Mouse (Mus musculus): ENCODE results near the gene Serpinb8. TPM values are rescaled to one million over a fixed set of nuclear protein-coding genes. Genes with fewer than 3 reads are reported as not detected.

Serpinb8 gene
- polyA plus RNA-seq, 1 experiment from 2014 or later: 1.3 TPM

Other genes starting within 250 kb of the Serpinb8 start
- gene Serpinb11, start 228.8 kb upstream of the Serpinb8 start, polyA plus RNA-seq (2015; fragmentation: Nextera tagmentation; extraction: Ambion mirVana): not detected in 2 replicates
- gene Serpinb7, start 190.4 kb upstream of the Serpinb8 start, polyA plus RNA-seq (2015; fragmentation: Nextera tagmentation; extraction: Ambion mirVana): not detected in 2 replicates
- gene Serpinb2, start 78.6 kb upstream of the Serpinb8 start, polyA plus RNA-seq (2015; fragmentation: Nextera tagmentation; extraction: Ambion mirVana): 0.32 and 0.47 TPM in 2 replicates

Data from neural tube, embryonic 13.5 days (tissue).